Mouse (Mus musculus): ENCODE measurements around the gene Ptprcap. TPM values are rescaled to one million over a fixed set of nuclear protein-coding genes. Genes with fewer than 3 reads are reported as not detected.

The Ptprcap gene
- 1.5 TPM for polyA plus RNA-seq (2015; fragmentation: Illumina TruSeq; extraction: RNeasy Lipid Tissue Mini Kit (QIAGEN cat#74804); ENCODE audit: low read depth, low replicate concordance)

DNA sequence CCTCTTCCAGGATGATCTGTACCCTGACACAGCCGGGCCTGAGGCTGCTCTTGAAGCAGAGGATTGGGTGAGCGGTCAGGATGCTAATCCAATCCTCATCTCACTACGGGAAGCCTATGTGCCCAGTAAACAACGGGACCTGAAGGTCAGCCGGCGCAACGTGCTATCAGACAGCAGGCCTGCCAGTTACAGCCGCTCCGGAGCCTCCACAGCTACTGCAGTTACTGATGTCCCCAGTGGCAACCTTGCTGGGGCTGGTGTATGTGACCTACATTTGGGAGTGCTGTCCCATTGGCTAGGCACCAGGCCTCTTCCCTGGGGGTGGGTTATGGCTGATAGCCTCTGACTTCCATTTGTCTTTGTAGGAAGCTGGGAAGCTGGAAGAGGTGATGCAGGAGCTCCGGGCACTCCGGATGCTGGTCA is at the start of gene Ptprcap:
Ptprcap (plus strand) TSS at position 373 of the 423 bp plus-strand sequence.

DNA sequence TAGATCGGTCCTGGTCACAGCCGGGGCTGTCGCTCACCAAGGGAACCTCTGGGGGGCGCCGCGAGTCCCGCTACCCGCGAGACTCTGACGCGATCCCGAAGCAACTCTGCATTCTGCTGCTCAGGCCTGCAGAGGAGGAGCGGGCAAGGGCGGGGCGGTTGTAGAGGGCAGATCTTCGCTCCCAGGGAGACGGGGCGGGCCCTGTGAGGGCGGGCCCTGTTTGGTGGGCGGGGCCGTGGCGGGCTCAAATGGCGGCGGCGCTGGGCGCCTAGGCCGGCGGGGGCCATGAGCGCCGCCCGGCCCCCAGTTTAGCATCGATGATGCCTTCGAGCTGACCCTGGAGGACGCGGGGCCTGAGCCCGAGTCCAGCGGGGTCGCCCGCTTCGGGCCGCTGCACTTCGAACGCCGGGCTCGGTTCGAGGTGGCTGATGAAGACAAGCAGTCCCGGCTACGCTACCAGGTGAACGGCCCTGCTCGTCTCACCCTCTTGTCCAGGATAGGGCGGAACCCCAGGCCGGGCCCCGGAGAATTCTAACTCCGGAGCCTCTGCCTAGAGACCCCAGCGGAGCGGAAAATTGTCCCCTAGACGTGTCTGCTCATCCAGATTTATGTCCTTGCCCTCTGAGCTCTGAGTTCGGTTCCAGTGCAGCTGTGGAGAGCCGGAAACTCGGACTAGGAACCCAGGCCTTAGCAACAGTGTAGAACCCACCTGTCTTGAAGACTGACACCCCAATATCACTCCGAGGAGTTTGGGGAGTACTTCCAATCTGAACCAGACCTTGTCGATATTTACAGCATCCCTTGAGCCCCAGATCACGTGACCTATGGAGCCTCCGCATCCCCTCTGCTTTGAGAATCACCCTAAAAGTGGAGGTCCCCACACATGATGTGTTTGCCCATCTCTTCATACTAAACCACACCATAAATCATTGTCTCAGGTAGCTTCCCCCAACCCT is 27.4 kb upstream of the Ptprcap start, which contains the start of gene Aip:
Aip (minus strand) TSS at position 118 of the 956 bp plus-strand sequence.

DNA sequence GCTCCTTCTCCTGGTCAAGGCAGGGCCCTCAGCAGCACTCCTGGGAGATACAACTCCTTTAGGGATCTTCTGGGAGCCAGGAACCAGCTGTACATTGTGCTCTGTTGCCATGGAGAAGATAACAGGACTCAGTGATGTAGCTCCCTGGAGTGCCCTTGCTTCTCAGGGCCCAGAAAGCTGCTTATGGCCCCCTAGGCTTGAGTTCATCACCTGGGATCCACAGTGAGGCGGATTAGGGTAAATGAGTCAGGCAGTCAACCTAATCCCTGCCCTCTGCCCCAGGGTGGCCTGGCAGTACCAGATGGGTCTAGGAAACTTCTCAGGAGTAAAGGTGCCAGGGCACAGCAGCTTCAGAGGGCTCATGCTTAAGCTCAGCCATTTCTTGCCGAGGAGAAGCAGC is 14.0 kb upstream of the Ptprcap start, which contains the start of gene Gpr152:
Gpr152 (plus strand) TSS at position 342 of the 400 bp plus-strand sequence.

DNA sequence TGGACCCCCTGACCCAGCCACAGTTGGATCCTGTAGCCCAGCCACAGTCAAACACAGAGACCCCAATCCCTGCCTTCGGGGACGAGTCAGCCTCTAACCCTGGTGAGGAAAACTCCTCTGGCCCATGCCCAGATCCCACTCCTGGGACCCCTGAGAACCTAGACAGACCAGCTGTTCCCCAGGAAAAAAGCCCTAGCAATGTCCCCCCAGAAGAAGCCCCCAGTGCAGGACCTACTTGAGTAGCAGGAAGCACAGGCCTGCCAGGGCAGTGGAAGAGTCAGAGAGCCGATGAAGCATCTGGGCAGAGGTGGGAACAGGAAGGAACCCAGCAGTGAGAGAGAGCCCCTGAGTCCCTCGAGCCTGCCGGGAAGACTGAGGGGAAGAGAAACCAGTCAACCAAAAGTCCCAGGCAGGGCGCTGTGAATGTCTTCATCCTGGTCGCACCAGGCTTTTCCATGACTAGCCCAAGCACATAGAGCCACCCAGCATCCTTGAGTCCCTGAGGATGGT is 9.6 kb upstream of the Ptprcap start, which contains the start of gene Cabp4:
Cabp4 (minus strand) TSS at position 275 of the 510 bp plus-strand sequence.

DNA sequence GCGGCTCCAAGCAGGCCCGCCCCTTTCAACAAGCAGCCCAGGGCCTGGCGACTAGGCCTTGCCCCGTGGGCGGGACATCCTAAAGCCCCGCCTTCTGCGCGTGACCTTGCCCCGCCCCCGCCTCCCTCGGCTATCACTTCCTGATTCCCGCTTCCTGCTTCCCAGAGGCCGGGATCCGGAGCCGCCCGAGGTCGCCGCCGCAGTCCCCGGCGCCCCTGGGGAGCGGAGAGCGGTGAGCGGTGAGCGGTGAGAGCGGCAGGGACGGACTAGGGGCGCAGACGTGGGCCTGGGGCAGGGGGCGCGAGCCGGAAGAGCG is 5.0 kb upstream of the Ptprcap start, which contains the start of gene Coro1b:
Coro1b (plus strand) TSS at position 129 of the 316 bp plus-strand sequence.

DNA sequence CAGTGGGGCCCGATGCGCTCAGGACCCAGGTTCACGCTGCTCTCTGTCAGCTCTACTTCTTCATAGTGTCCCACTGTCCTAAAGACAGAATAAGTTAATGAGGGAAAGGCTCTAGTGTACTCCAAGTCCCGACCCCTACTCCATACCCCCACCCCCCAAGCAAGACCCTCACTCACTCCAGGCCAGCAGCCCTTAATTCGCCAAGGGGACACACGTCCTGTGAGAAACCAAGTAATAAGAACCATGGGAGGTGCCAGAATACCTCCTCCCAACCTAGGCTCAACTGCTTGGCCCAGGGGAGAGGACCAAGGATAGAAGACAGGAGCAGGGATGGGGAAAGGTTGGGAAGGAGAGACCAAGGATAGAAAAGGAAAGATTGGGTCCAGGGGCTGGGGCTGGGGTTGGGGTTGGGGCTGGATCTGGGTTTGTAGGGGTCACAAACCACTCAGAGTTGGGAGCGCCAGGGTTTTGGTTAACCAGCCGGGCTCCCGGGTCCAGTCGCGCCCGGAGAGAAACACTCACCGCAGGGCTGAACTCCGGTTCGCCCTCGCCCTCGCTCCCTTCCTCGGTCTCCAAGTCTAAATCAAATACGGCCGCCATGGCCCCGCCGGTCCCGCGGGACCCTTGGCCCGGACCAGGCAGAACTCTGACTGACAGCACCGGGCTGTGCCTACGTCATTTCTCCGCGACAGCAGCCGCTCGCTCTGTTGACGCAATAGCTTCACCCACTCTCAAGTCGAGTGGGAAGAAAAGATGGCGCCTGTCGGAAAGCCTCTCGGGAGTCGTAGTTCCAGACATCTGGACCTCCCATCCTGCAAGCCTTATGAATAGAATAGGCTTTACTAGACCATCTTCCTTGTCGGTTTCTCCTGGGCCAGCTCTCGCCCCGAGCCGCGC is 9.5 kb downstream of the Ptprcap start, which contains the start of gene Rps6kb2:
Rps6kb2 (minus strand) TSS at position 709 of the 897 bp plus-strand sequence.

DNA sequence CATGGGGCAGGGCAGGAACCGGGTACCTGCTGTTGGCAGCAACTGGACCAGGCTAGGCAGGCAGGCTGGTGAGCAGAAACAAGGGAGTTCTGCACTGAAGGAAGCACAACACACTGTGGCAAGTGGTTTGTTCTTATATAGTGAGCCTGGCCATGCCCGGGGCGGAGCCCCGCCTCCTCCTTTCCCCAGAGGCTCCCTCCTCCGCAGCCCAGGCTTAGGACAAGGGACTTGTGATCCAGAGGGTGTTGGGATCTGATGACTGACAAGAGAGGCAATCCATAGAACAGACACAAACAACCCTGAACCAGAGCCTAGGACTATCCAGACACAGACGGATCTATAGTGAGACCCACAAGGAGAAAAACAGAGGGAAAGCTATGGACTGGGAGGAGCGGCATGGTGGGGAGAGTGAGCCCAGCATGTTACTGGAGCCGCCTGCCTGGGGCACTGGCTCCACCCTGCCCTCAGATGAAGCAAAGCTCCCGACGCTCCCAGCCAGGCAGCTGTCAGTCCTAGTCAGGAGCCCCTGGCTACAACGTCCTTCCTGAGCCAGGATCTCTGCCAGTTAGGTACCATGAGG is 22.1 kb downstream of the Ptprcap start, which contains the start of gene Carns1:
Carns1 (minus strand) TSS at position 112 of the 580 bp plus-strand sequence.

DNA sequence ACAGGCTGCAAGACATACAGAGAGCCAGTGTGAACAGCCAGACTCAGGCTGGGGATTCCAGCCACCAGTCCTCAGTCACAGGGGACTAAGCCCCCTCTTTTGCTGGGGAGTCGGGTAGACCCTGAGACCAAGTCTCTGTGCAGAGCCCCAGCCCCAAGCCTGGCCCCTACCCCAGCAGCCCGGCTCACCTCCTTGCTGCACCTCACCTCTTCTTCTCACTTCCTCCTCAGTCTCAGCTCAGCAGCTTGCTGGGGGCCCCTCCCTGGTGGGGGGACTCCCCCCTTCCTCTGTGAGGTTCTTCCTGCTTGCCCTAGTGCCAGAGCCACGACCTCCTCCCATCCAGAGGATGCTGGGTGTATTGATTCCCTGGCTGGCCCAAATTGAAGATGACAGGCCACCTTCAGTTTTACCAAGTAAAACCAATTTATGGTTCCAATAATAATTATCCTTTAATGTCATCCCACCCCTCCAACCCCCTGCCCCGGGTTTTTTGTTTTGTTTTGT is 37.5 kb downstream of the Ptprcap start, which contains the start of gene Tbc1d10c:
Tbc1d10c (minus strand) TSS at position 454 of the 504 bp plus-strand sequence.

DNA sequence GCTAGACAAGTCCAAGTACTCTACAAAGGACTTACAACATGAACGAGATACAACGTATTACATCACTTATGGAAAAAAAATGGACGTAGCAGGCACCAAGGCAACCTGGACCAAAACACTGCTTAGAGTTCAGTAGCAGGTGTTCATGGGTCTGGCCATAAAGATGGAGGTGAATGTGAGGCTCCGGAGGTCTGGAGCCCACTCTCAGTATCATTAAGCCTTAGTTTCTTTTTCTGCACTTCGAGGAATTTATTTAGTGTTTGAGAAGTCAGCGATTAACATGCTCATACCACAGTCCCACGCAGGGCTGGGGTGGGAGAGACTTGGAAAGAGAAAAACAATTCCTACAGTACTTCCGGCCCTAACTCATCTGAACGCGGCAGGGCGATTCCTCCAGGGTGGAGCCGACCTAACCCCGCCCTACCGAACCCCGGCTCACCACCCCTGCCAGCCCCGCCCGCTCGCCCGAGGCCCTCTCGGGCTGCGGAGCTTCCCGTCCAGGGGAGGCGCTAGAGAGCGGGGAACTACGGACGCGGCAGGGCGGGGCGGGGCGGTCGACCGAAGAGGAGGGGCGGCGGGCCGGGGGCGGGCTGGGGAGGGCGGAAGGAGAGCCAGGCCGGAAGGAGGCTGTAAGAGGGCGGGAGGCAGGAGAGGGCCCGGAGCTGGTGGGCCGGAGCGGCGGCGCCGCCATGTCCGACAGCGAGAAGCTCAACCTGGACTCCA is 38.3 kb downstream of the Ptprcap start, which contains the start of gene Ppp1ca:
Ppp1ca (plus strand) TSS at position 538 of the 723 bp plus-strand sequence.

DNA sequence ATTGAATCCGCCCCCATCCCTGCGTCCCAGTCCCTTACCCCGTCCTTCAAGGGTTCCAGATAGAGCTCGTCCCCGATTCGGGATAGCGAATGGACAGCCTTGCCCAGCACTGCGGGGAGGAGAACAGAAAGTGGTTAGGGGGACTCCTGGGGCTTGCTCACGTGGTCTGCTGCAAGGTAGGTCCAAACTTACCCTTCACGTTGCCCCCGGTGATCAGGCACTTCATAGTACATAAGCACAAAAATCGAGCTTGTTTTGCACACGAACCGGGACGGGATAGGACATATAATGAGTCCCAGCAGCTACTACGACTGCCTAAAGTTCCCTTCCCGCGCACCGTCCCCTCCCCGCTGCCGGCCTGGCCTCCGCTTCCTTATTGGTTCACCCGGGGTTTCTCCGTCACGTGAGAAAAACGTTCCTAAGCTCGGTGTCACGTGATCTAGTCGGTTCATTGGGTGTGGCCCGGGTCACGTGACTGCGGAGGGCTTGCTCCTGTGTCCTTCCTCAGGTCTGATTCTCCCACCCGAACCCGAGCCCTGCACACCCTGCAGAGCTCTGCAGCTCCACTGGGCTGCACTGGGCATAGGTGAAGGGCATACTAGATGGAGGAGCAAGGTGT is 48.0 kb downstream of the Ptprcap start, which contains the start of gene Rad9a:
Rad9a (minus strand) TSS at position 372 of the 619 bp plus-strand sequence.

Other genes starting within 250 kb of the Ptprcap start
- gene Tcirg1, start 246.5 kb upstream of the Ptprcap start, polyA plus RNA-seq (2015; fragmentation: Illumina TruSeq; extraction: RNeasy Lipid Tissue Mini Kit (QIAGEN cat#74804); ENCODE audit: low read depth, low replicate concordance): 14.5 TPM
- gene Ndufs8, start 240.8 kb upstream of the Ptprcap start, polyA plus RNA-seq (2015; fragmentation: Illumina TruSeq; extraction: RNeasy Lipid Tissue Mini Kit (QIAGEN cat#74804); ENCODE audit: low read depth, low replicate concordance): 305 TPM
- 4.3 TPM for gene Aldh3b1, start 223.8 kb upstream of the Ptprcap start, polyA plus RNA-seq (2015; fragmentation: Illumina TruSeq; extraction: RNeasy Lipid Tissue Mini Kit (QIAGEN cat#74804); ENCODE audit: low read depth, low replicate concordance)
- gene Unc93b1, start 218.4 kb upstream of the Ptprcap start, polyA plus RNA-seq (2015; fragmentation: Illumina TruSeq; extraction: RNeasy Lipid Tissue Mini Kit (QIAGEN cat#74804); ENCODE audit: low read depth, low replicate concordance): 16.0 TPM
- gene Aldh3b3, start 195.0 kb upstream of the Ptprcap start, polyA plus RNA-seq (2015; fragmentation: Illumina TruSeq; extraction: RNeasy Lipid Tissue Mini Kit (QIAGEN cat#74804); ENCODE audit: low read depth, low replicate concordance): not detected
- gene Aldh3b2, start 181.3 kb upstream of the Ptprcap start, polyA plus RNA-seq (2015; fragmentation: Illumina TruSeq; extraction: RNeasy Lipid Tissue Mini Kit (QIAGEN cat#74804); ENCODE audit: low read depth, low replicate concordance): 1.4 TPM
- gene Acy3, start 167.0 kb upstream of the Ptprcap start, polyA plus RNA-seq (2015; fragmentation: Illumina TruSeq; extraction: RNeasy Lipid Tissue Mini Kit (QIAGEN cat#74804); ENCODE audit: low read depth, low replicate concordance): 4.0 TPM
- gene Tbx10, start 160.9 kb upstream of the Ptprcap start, polyA plus RNA-seq (2015; fragmentation: Illumina TruSeq; extraction: RNeasy Lipid Tissue Mini Kit (QIAGEN cat#74804); ENCODE audit: low read depth, low replicate concordance): not detected
- 15.1 TPM for gene Nudt8, start 153.0 kb upstream of the Ptprcap start, polyA plus RNA-seq (2015; fragmentation: Illumina TruSeq; extraction: RNeasy Lipid Tissue Mini Kit (QIAGEN cat#74804); ENCODE audit: low read depth, low replicate concordance)
- gene Gm49405, start 153.0 kb upstream of the Ptprcap start, polyA plus RNA-seq (2015; fragmentation: Illumina TruSeq; extraction: RNeasy Lipid Tissue Mini Kit (QIAGEN cat#74804); ENCODE audit: low read depth, low replicate concordance): 2.0 TPM
- 5.7 TPM for gene Doc2g, start 150.3 kb upstream of the Ptprcap start, polyA plus RNA-seq (2015; fragmentation: Illumina TruSeq; extraction: RNeasy Lipid Tissue Mini Kit (QIAGEN cat#74804); ENCODE audit: low read depth, low replicate concordance)
- 236 TPM for gene Ndufv1, start 140.8 kb upstream of the Ptprcap start, polyA plus RNA-seq (2015; fragmentation: Illumina TruSeq; extraction: RNeasy Lipid Tissue Mini Kit (QIAGEN cat#74804); ENCODE audit: low read depth, low replicate concordance)
- 465 TPM for gene Gstp1, start 115.6 kb upstream of the Ptprcap start, polyA plus RNA-seq (2015; fragmentation: Illumina TruSeq; extraction: RNeasy Lipid Tissue Mini Kit (QIAGEN cat#74804); ENCODE audit: low read depth, low replicate concordance)
- 1.5 TPM for gene Gstp2, start 107.6 kb upstream of the Ptprcap start, polyA plus RNA-seq (2015; fragmentation: Illumina TruSeq; extraction: RNeasy Lipid Tissue Mini Kit (QIAGEN cat#74804); ENCODE audit: low read depth, low replicate concordance)
- gene Gstp3, start 94.0 kb upstream of the Ptprcap start, polyA plus RNA-seq (2015; fragmentation: Illumina TruSeq; extraction: RNeasy Lipid Tissue Mini Kit (QIAGEN cat#74804); ENCODE audit: low read depth, low replicate concordance): not detected
- not detected for gene Cabp2, start 72.0 kb upstream of the Ptprcap start, polyA plus RNA-seq (2015; fragmentation: Illumina TruSeq; extraction: RNeasy Lipid Tissue Mini Kit (QIAGEN cat#74804); ENCODE audit: low read depth, low replicate concordance)
- gene Cdk2ap2, start 56.4 kb upstream of the Ptprcap start, polyA plus RNA-seq (2015; fragmentation: Illumina TruSeq; extraction: RNeasy Lipid Tissue Mini Kit (QIAGEN cat#74804); ENCODE audit: low read depth, low replicate concordance): 37.6 TPM
- 122 TPM for gene Pitpnm1, start 53.6 kb upstream of the Ptprcap start, polyA plus RNA-seq (2015; fragmentation: Illumina TruSeq; extraction: RNeasy Lipid Tissue Mini Kit (QIAGEN cat#74804); ENCODE audit: low read depth, low replicate concordance)
- 183 TPM for gene Aip, start 27.7 kb upstream of the Ptprcap start, polyA plus RNA-seq (2015; fragmentation: Illumina TruSeq; extraction: RNeasy Lipid Tissue Mini Kit (QIAGEN cat#74804); ENCODE audit: low read depth, low replicate concordance)
- gene Gpr152, start 13.8 kb upstream of the Ptprcap start, polyA plus RNA-seq (2015; fragmentation: Illumina TruSeq; extraction: RNeasy Lipid Tissue Mini Kit (QIAGEN cat#74804); ENCODE audit: low read depth, low replicate concordance): 0.10 TPM
- not detected for gene Cabp4, start 9.6 kb upstream of the Ptprcap start, polyA plus RNA-seq (2015; fragmentation: Illumina TruSeq; extraction: RNeasy Lipid Tissue Mini Kit (QIAGEN cat#74804); ENCODE audit: low read depth, low replicate concordance)
- 127 TPM for gene Coro1b, start 5.0 kb upstream of the Ptprcap start, polyA plus RNA-seq (2015; fragmentation: Illumina TruSeq; extraction: RNeasy Lipid Tissue Mini Kit (QIAGEN cat#74804); ENCODE audit: low read depth, low replicate concordance)
- 45.8 TPM for gene Rps6kb2, start 9.8 kb downstream of the Ptprcap start, polyA plus RNA-seq (2015; fragmentation: Illumina TruSeq; extraction: RNeasy Lipid Tissue Mini Kit (QIAGEN cat#74804); ENCODE audit: low read depth, low replicate concordance)
- 13.7 TPM for gene Carns1, start 21.9 kb downstream of the Ptprcap start, polyA plus RNA-seq (2015; fragmentation: Illumina TruSeq; extraction: RNeasy Lipid Tissue Mini Kit (QIAGEN cat#74804); ENCODE audit: low read depth, low replicate concordance)
- 1.2 TPM for gene Tbc1d10c, start 37.7 kb downstream of the Ptprcap start, polyA plus RNA-seq (2015; fragmentation: Illumina TruSeq; extraction: RNeasy Lipid Tissue Mini Kit (QIAGEN cat#74804); ENCODE audit: low read depth, low replicate concordance)
- gene Ppp1ca, start 38.5 kb downstream of the Ptprcap start, polyA plus RNA-seq (2015; fragmentation: Illumina TruSeq; extraction: RNeasy Lipid Tissue Mini Kit (QIAGEN cat#74804); ENCODE audit: low read depth, low replicate concordance): 454 TPM
- gene Rad9a, start 48.1 kb downstream of the Ptprcap start, polyA plus RNA-seq (2015; fragmentation: Illumina TruSeq; extraction: RNeasy Lipid Tissue Mini Kit (QIAGEN cat#74804); ENCODE audit: low read depth, low replicate concordance): 10.9 TPM
- gene Clcf1, start 60.6 kb downstream of the Ptprcap start, polyA plus RNA-seq (2015; fragmentation: Illumina TruSeq; extraction: RNeasy Lipid Tissue Mini Kit (QIAGEN cat#74804); ENCODE audit: low read depth, low replicate concordance): 0.59 TPM
- not detected for gene AC109138.7, start 60.8 kb downstream of the Ptprcap start, polyA plus RNA-seq (2015; fragmentation: Illumina TruSeq; extraction: RNeasy Lipid Tissue Mini Kit (QIAGEN cat#74804); ENCODE audit: low read depth, low replicate concordance)
- gene Pold4, start 78.3 kb downstream of the Ptprcap start, polyA plus RNA-seq (2015; fragmentation: Illumina TruSeq; extraction: RNeasy Lipid Tissue Mini Kit (QIAGEN cat#74804); ENCODE audit: low read depth, low replicate concordance): 29.6 TPM
- gene Ssh3, start 115.6 kb downstream of the Ptprcap start, polyA plus RNA-seq (2015; fragmentation: Illumina TruSeq; extraction: RNeasy Lipid Tissue Mini Kit (QIAGEN cat#74804); ENCODE audit: low read depth, low replicate concordance): 58.5 TPM
- 55.6 TPM for gene Ankrd13d, start 129.5 kb downstream of the Ptprcap start, polyA plus RNA-seq (2015; fragmentation: Illumina TruSeq; extraction: RNeasy Lipid Tissue Mini Kit (QIAGEN cat#74804); ENCODE audit: low read depth, low replicate concordance)
- gene Grk2, start 152.6 kb downstream of the Ptprcap start, polyA plus RNA-seq (2015; fragmentation: Illumina TruSeq; extraction: RNeasy Lipid Tissue Mini Kit (QIAGEN cat#74804); ENCODE audit: low read depth, low replicate concordance): 184 TPM
- gene Kdm2a, start 244.7 kb downstream of the Ptprcap start, polyA plus RNA-seq (2015; fragmentation: Illumina TruSeq; extraction: RNeasy Lipid Tissue Mini Kit (QIAGEN cat#74804); ENCODE audit: low read depth, low replicate concordance): 41.1 TPM

Data from brain, adult 10 weeks (tissue).